In genomic region chr11:75678747-75679438, GRCm38 (mm10) we compare ENCODE assay signal across 7 mouse cellular contexts. TPM values are rescaled to one million over a fixed set of nuclear protein-coding genes. Genes with fewer than 3 reads are reported as not detected.
A peak's percentile ranks its signal among the peaks of the same experiment; 100 is the strongest.
DNase-seq lines count a peak whose midpoint lies in the region; ATAC-seq and TF ChIP-seq lines count a peak whose summit lies in the region.

Gene Crk (plus strand): TSS chr11:75679259.

- under 1% methylated on average over 55 of the region's 55 CpGs for WGBS in embryonic facial prominence, embryonic 12.5 days
- WGBS in kidney, adult 2 months, result under 1% methylated on average over 55 of the region's 55 CpGs
- WGBS in limb, embryonic 12.5 days, result under 1% methylated on average over 54 of the region's 55 CpGs
- under 1% methylated on average over 54 of the region's 55 CpGs for WGBS in midbrain, embryonic 15.5 days
- WGBS in spleen, adult 2 months, result under 1% methylated on average over 52 of the region's 55 CpGs

- H3K4me2 ChIP-seq in embryonic facial prominence, embryonic 12.5 days (replicated peaks), result peak within 1 kb of the TSS; percentile 72
- H3K4me2 ChIP-seq in limb, embryonic 12.5 days, result peak within 1 kb of the TSS; percentile 67
- peak within 1 kb of the TSS; percentile 79 for H3K4me2 ChIP-seq in midbrain, embryonic 15.5 days

- H3K36me3 ChIP-seq in embryonic facial prominence, embryonic 12.5 days, result peaks cover 8% of the 10 kb centered on the region; the same call in 1 of the 2 replicates
- no peaks in the 10 kb centered on the region for H3K36me3 ChIP-seq in kidney, adult 2 months (ENCODE audit: control insufficient read depth, insufficient read depth, low read length)
- peaks cover 16% of the 10 kb centered on the region for H3K36me3 ChIP-seq in limb, embryonic 12.5 days
- 0 out of 2 replicates have a peak, but pooled peaks cover 3% of the 10 kb centered on the region for H3K36me3 ChIP-seq in midbrain, embryonic 15.5 days (replicated peaks)
- H3K36me3 ChIP-seq in spleen, adult 2 months (ENCODE audit: control insufficient read depth, insufficient read depth, low read length), result peaks cover 3% of the 10 kb centered on the region; the same call in 1 of the 2 replicates

- no peaks in the 10 kb centered on the region for H3K27me3 ChIP-seq in embryonic facial prominence, embryonic 12.5 days
- no peaks in the 10 kb centered on the region for H3K27me3 ChIP-seq in kidney, adult 2 months (replicated peaks; ENCODE audit: control insufficient read depth, insufficient read depth, low read length)
- no peaks in the 10 kb centered on the region for H3K27me3 ChIP-seq in limb, embryonic 12.5 days
- no peaks in the 10 kb centered on the region for H3K27me3 ChIP-seq in midbrain, embryonic 15.5 days (replicated peaks)
- H3K27me3 ChIP-seq in spleen, adult 2 months (ENCODE audit: control insufficient read depth, insufficient read depth, low read length), result no peaks in the 10 kb centered on the region

- H3K4me1 ChIP-seq in embryonic facial prominence, embryonic 12.5 days, result peaks cover 9% of the 10 kb centered on the region
- H3K4me1 ChIP-seq in kidney, adult 2 months (ENCODE audit: control insufficient read depth, insufficient read depth, low read length), result peaks cover 12% of the 10 kb centered on the region; the same call in 1 of the 2 replicates
- H3K4me1 ChIP-seq in limb, embryonic 12.5 days (replicated peaks), result peaks cover 15% of the 10 kb centered on the region
- H3K4me1 ChIP-seq in midbrain, embryonic 15.5 days, result peaks cover 21% of the 10 kb centered on the region
- H3K4me1 ChIP-seq in spleen, adult 2 months (ENCODE audit: control insufficient read depth, insufficient read depth, insufficient read length), result peaks cover 6% of the 10 kb centered on the region

- peak; percentile 99 for DNase-seq in adrenal gland, postnatal 25 days
- peak; percentile 99 for DNase-seq in heart, adult 18-20 months
- peak; percentile 99 for DNase-seq in kidney, adult 2 months
- peak; percentile 97 to 99 for DNase-seq in spleen, adult 2 months (ENCODE audit: low read depth in 1 of 2, low spot score in 2 of 2)

- peak within 1 kb of the TSS; percentile 85 for H3K9ac ChIP-seq in embryonic facial prominence, embryonic 12.5 days
- H3K9ac ChIP-seq in limb, embryonic 12.5 days (replicated peaks), result peak within 1 kb of the TSS; percentile 92
- H3K9ac ChIP-seq in midbrain, embryonic 15.5 days, result peak within 1 kb of the TSS; percentile 94

- peak; percentile 40 for TF ChIP-seq POLR2A in kidney, adult 2 months (IDR thresholded peaks at IDR 0.05; ENCODE audit: low read depth, low read length)
- TF ChIP-seq POLR2A in spleen, adult 2 months (IDR thresholded peaks at IDR 0.05; ENCODE audit: low read depth, low read length), result peak; percentile 72

- no peak for TF ChIP-seq CTCF in kidney, adult 2 months (conservative IDR thresholded peaks at IDR 0.05; ENCODE audit: insufficient read depth, insufficient read length, low read depth, low read length)
- TF ChIP-seq CTCF in spleen, adult 2 months (IDR thresholded peaks at IDR 0.05; ENCODE audit: extremely low read depth, insufficient read depth, insufficient read length, insufficient replicate concordance), result no peak

- peak within 1 kb of the TSS; percentile 96 for H3K27ac ChIP-seq in embryonic facial prominence, embryonic 12.5 days
- peak within 1 kb of the TSS; percentile 84 for H3K27ac ChIP-seq in kidney, adult 2 months (ENCODE audit: insufficient read depth, low read depth, low read length)
- peak within 1 kb of the TSS; percentile 94 for H3K27ac ChIP-seq in limb, embryonic 12.5 days
- peak within 1 kb of the TSS; percentile 93 for H3K27ac ChIP-seq in midbrain, embryonic 15.5 days
- peak within 1 kb of the TSS; percentile 96 for H3K27ac ChIP-seq in spleen, adult 2 months (ENCODE audit: insufficient read depth, low read length)

- H3K4me3 ChIP-seq in embryonic facial prominence, embryonic 12.5 days, result peak within 1 kb of the TSS; percentile 99
- peak within 1 kb of the TSS; percentile 90 for H3K4me3 ChIP-seq in kidney, adult 2 months (ENCODE audit: insufficient read depth, low read depth, low read length)
- peak within 1 kb of the TSS; percentile 96 for H3K4me3 ChIP-seq in limb, embryonic 12.5 days (replicated peaks)
- H3K4me3 ChIP-seq in midbrain, embryonic 15.5 days, result peak within 1 kb of the TSS; percentile 88
- peak within 1 kb of the TSS; percentile 92 for H3K4me3 ChIP-seq in spleen, adult 2 months (ENCODE audit: extremely low read depth, insufficient read depth, insufficient read length)

- peak; percentile 96 for ATAC-seq in embryonic facial prominence, embryonic 12.5 days (ENCODE audit: insufficient number of reproducible peaks, insufficient read depth, low FRiP score, low TSS enrichment)
- peak; percentile 96 for ATAC-seq in limb, embryonic 12.5 days (ENCODE audit: insufficient number of reproducible peaks, insufficient read depth, low FRiP score, low TSS enrichment, low read depth)
- peak; percentile 98 for ATAC-seq in midbrain, embryonic 15.5 days (replicated peaks)

- H3K9me3 ChIP-seq in embryonic facial prominence, embryonic 12.5 days, result no peaks in the 10 kb centered on the region
- H3K9me3 ChIP-seq in limb, embryonic 12.5 days, result no peaks in the 10 kb centered on the region
- H3K9me3 ChIP-seq in midbrain, embryonic 15.5 days, result no peaks in the 10 kb centered on the region

RNA-seq across cellular contexts. Expression of gene Crk, which starts in this region (rescaled TPM):
- total RNA-seq in adrenal gland, postnatal 25 days (2021), result 112 and 117 TPM in 2 replicates
- polyA plus RNA-seq in embryonic facial prominence, embryonic 12.5 days (2016; fragmentation: Nextera tagmentation; extraction: Ambion mirVana), result 135 and 142 TPM in 2 replicates
- 10 to 100 TPM; 83.6 to 87.8 TPM for total RNA-seq in heart, adult 18-20 months (2021)
- polyA plus RNA-seq in kidney, adult 2 months (2012; rRNA removed), result 48.4 and 62.4 TPM in 2 replicates
- 134 and 135 TPM in 2 replicates for polyA plus RNA-seq in limb, embryonic 12.5 days (2016; fragmentation: Nextera tagmentation; extraction: Ambion mirVana)
- 117 and 118 TPM in 2 replicates for polyA plus RNA-seq in midbrain, embryonic 15.5 days (2015; fragmentation: Nextera tagmentation; extraction: Ambion mirVana)
- 43.1 and 54.4 TPM in 2 replicates for polyA plus RNA-seq in spleen, adult 2 months (2012; rRNA removed)

Comparison
In these comparisons a context has a peak if more than half of its experiments do, and no peak if none do; other contexts are left out.
1. Peak in every context shown above with its lines: DNase-seq, ATAC-seq, H3K4me3 ChIP-seq and H3K27ac ChIP-seq.